Mouse (Mus musculus) stomach, embryonic 14.5 days (tissue): ENCODE measurements at regions not wholly inside any gene's neighbourhood (a gene's known extent, or its start where the extent isn't known, plus 50 kb on each side); places are given as distances from the start of the nearest gene placed in this dataset.

Experiments used
- ATAC-seq: fragments of 200-750 bp; cut with Nextera tagmentation; 2 replicates; pipeline ENCODE4 v1.8.0; 2017; ENCODE audit warnings: low read depth, moderate TSS enrichment; ENCODE audit not compliant: insufficient number of reproducible peaks, insufficient read depth, low FRiP score
- H3K27ac ChIP-seq: fragments of 300-500 bp; sonication (generic); 2 replicates; pipeline ENCODE4 v1.5.1; 2014; ENCODE audit warnings: mild to moderate bottlenecking, low read length, moderate library complexity, mixed read lengths
- H3K27me3 ChIP-seq: fragments of 300-500 bp; sonication (generic); 2 replicates; pipeline ENCODE4 v1.6.1; 2014; ENCODE audit warnings: low read length, control low read depth, mixed read lengths; ENCODE audit not compliant: control insufficient read depth, insufficient read depth
- H3K36me3 ChIP-seq: fragments of 300-500 bp; sonication (generic); 2 replicates; pipeline ENCODE4 v1.6.1; 2014; ENCODE audit warnings: mild to moderate bottlenecking, control low read depth, low read length, moderate library complexity, mixed read lengths; ENCODE audit not compliant: control insufficient read depth, insufficient read depth
- H3K4me1 ChIP-seq: fragments of 300-500 bp; sonication (generic); 2 replicates; pipeline ENCODE4 v1.6.1; 2014; ENCODE audit warnings: low read length, control low read depth, mixed read lengths; ENCODE audit not compliant: control insufficient read depth, insufficient read depth
- H3K4me2 ChIP-seq: fragments of 300-500 bp; sonication (generic); replicated peaks from 2 replicates; pipeline ENCODE4 v1.6.1; 2014; ENCODE audit warnings: low read depth, low read length, control low read depth
- H3K4me3 ChIP-seq: fragments of 300-500 bp; sonication (generic); 2 replicates; pipeline ENCODE4 v1.5.1; 2014; ENCODE audit warnings: low read depth, low read length, control low read depth
- H3K9ac ChIP-seq: fragments of 300-500 bp; sonication (generic); replicated peaks from 2 replicates; pipeline ENCODE4 v1.6.1; 2014; ENCODE audit warnings: low read depth, mild to moderate bottlenecking, control low read depth, low read length, moderate library complexity, mixed read lengths
- H3K9me3 ChIP-seq: fragments of 300-500 bp; sonication (generic); 2 replicates; pipeline ENCODE4 v1.6.1; 2016; ENCODE audit warnings: low read depth, low read length, control low read depth; ENCODE audit not compliant: control insufficient read depth
- WGBS: fragments of 180-500 bp; shearing (Covaris S2); extraction: QIAGEN DNeasy Blood & Tissue Kit; methylation state at CpG from one replicate; pipeline ENCODE4 v1.1.7; 2014; 5-methylcytosine and 5-hydroxymethylcytosine counted together

GRCm38 (mm10) chr13:47707961-47708609 lies 552.9 kb upstream of the Id4 start:
- no peaks in the 10 kb centered on the region for H3K9me3 ChIP-seq
- no peaks in the 10 kb centered on the region for H3K27me3 ChIP-seq
- H3K27ac ChIP-seq = no peak overlapping the region
- H3K9ac ChIP-seq = no peak overlapping the region
- WGBS = 89% methylated on average over 18 of the region's 18 CpGs
- no peaks in the 10 kb centered on the region for H3K4me1 ChIP-seq
- H3K36me3 ChIP-seq = no peaks in the 10 kb centered on the region
- H3K4me3 ChIP-seq = no peak overlapping the region
- H3K4me2 ChIP-seq = no peak overlapping the region
- no peak for ATAC-seq

DNA sequence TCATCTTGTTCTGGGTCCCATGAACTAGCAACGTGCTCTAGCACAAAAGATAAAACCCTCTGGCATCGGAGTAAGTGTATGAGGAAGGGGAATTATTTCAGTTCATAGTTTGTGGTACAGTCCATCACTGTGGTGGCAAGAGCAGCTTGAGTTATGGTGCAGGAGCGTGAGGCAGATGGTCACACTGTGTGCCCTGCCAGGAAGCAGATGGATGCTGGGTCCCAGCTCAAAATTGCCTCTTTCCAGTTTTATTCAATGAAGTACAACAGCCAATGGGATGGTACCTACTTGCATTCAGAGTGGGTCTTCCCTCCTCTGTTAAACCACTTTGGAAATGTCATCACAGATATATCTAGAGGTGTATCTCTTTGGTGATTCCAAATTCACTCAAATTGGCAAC lies 551.7 kb upstream of the Id4 start:
- Histone ChIP-seq H3K4me1 (no peaks in the 10 kb centered on the region), H3K9ac (no peak overlapping the region), H3K9me3 (no peaks in the 10 kb centered on the region), H3K27me3 (no peaks in the 10 kb centered on the region), H3K27ac (no peak overlapping the region), H3K4me3 (no peak overlapping the region), H3K36me3 (no peaks in the 10 kb centered on the region), H3K4me2 (no peak overlapping the region)
- no peak for ATAC-seq
- 85% methylated on average over 3 of the region's 3 CpGs for WGBS

GRCm38 (mm10) chr13:47712507-47712906 lies 548.5 kb upstream of the Id4 start:
- no peak overlapping the region for H3K4me3 ChIP-seq
- H3K9me3 ChIP-seq = no peaks in the 10 kb centered on the region
- H3K4me2 ChIP-seq = no peak overlapping the region
- ATAC-seq = peak; percentile 72; the same call in 1 of the 2 replicates
- no peaks in the 10 kb centered on the region for H3K4me1 ChIP-seq
- H3K36me3 ChIP-seq = no peaks in the 10 kb centered on the region
- no peak overlapping the region for H3K9ac ChIP-seq
- WGBS = 69% methylated on average over 4 of the region's 4 CpGs
- no peak overlapping the region for H3K27ac ChIP-seq
- H3K27me3 ChIP-seq = no peaks in the 10 kb centered on the region

GRCm38 (mm10) chr13:47716265-47716664 lies 544.8 kb upstream of the Id4 start:
- Histone ChIP-seq H3K4me2 (no peak overlapping the region), H3K36me3 (no peaks in the 10 kb centered on the region), H3K27me3 (no peaks in the 10 kb centered on the region), H3K27ac (no peak overlapping the region), H3K9ac (no peak overlapping the region), H3K4me1 (no peaks in the 10 kb centered on the region), H3K4me3 (no peak overlapping the region), H3K9me3 (no peaks in the 10 kb centered on the region)
- 65% methylated on average over 4 of the region's 4 CpGs for WGBS
- no peak for ATAC-seq

DNA sequence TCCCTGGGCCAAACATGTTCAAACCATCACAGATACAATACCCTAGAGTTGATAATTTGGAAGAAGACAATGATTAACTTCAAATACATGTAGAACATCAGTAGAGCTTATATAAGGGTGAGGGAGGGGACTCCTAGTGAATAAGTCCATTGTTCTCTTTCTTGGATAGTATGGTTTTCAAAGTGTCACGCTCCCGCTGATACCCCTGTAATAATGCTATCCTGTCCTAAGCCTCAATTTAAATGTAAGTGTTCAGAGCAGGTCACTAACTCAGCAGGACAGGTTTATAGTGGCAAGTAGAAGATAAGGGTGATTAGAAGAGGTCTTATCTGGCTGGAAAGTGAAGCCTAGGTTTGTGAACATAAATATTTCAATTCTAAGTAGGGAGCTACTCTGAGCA lies 540.4 kb upstream of the Id4 start:
- H3K9me3 ChIP-seq = no peaks in the 10 kb centered on the region
- no peak for ATAC-seq
- no peaks in the 10 kb centered on the region for H3K27me3 ChIP-seq
- no peak overlapping the region for H3K9ac ChIP-seq
- no peak overlapping the region for H3K4me2 ChIP-seq
- no peaks in the 10 kb centered on the region for H3K36me3 ChIP-seq
- WGBS = 83% methylated on average over 2 of the region's 2 CpGs
- no peaks in the 10 kb centered on the region for H3K4me1 ChIP-seq
- no peak overlapping the region for H3K27ac ChIP-seq
- no peak overlapping the region for H3K4me3 ChIP-seq

GRCm38 (mm10) chr13:47734415-47734814 lies 526.6 kb upstream of the Id4 start:
- 60% methylated on average over 1 of the region's 1 CpGs for WGBS
- no peak for ATAC-seq
- Histone ChIP-seq H3K36me3 (no peaks in the 10 kb centered on the region), H3K4me1 (no peaks in the 10 kb centered on the region), H3K9ac (no peak overlapping the region), H3K27me3 (no peaks in the 10 kb centered on the region), H3K27ac (no peak overlapping the region), H3K9me3 (no peaks in the 10 kb centered on the region), H3K4me2 (no peak overlapping the region), H3K4me3 (no peak overlapping the region)

DNA sequence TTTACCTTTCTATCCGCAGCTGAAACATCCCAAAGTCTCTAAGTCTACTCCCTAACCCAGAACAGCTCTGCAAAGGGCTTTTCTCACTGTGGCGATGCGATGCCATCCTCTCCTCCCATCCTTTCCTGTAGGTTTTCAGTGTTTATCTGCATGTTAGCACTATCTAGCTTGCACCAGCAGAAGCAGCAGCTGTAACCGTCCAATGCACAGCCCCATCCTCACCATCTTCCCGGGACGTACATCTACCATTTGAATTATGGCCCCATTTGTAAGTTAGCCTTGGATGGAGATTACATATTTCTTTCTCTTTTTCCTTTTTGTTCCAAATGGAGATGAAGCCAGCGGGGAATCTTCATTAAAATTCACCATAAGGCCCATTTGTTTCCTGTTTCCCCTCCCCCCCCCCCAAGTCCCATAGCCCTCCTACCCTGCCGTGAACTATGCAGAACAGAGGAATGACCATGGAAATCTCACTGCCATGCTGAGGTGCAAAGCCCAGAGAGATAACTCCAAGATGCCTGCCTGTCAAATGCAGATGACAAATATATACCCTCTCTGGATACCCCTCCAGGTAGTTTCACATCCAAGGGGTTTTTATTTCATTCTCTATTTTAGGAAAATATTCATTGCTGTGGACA lies 525.5 kb upstream of the Id4 start:
- H3K9me3 ChIP-seq = no peaks in the 10 kb centered on the region
- no peaks in the 10 kb centered on the region for H3K36me3 ChIP-seq
- H3K9ac ChIP-seq = no peak overlapping the region
- no peak for ATAC-seq
- no peaks in the 10 kb centered on the region for H3K27me3 ChIP-seq
- no peaks in the 10 kb centered on the region for H3K4me1 ChIP-seq
- no peak overlapping the region for H3K4me3 ChIP-seq
- no peak overlapping the region for H3K4me2 ChIP-seq
- 64% methylated on average over 8 of the region's 8 CpGs for WGBS
- H3K27ac ChIP-seq = no peak overlapping the region

- H3K27me3 ChIP-seq = no peaks in the 10 kb centered on the region
- no peak overlapping the region for H3K9ac ChIP-seq
- H3K9me3 ChIP-seq = no peaks in the 10 kb centered on the region
- no peak overlapping the region for H3K4me2 ChIP-seq
- H3K27ac ChIP-seq = no peak overlapping the region
- H3K4me1 ChIP-seq = no peaks in the 10 kb centered on the region
- H3K4me3 ChIP-seq = no peak overlapping the region
- no peak for ATAC-seq
- H3K36me3 ChIP-seq = no peaks in the 10 kb centered on the region
Observed at GRCm38 (mm10) chr13:47748906-47749305, 512.1 kb upstream of the Id4 start.

- no peak for ATAC-seq
- H3K27ac ChIP-seq = no peak overlapping the region
- H3K36me3 ChIP-seq = no peaks in the 10 kb centered on the region
- H3K9me3 ChIP-seq = no peaks in the 10 kb centered on the region
- no peak overlapping the region for H3K4me3 ChIP-seq
- no peak overlapping the region for H3K4me2 ChIP-seq
- H3K9ac ChIP-seq = no peak overlapping the region
- 85% methylated on average over 2 of the region's 2 CpGs for WGBS
- H3K4me1 ChIP-seq = no peaks in the 10 kb centered on the region
- no peaks in the 10 kb centered on the region for H3K27me3 ChIP-seq
Observed at GRCm38 (mm10) chr13:47751033-47751432, 510.0 kb upstream of the Id4 start.
